Mouse (Mus musculus): ENCODE results near the gene Kirrel.

Kirrel gene

GRCm38 (mm10) chr3:87167621-87168020, 6.9 kb downstream of the Kirrel start:
- no peak for DNase-seq (ENCODE audit: low read depth, low spot score)

GRCm38 (mm10) chr3:87165291-87165881, 9.2 kb downstream of the Kirrel start:
- DNase-seq (ENCODE audit: low read depth, low spot score): no peak

- no peak for DNase-seq (ENCODE audit: low read depth, low spot score)
These were observed 10.3 kb downstream of the Kirrel start for GRCm38 (mm10) chr3:87164099-87164815.

GRCm38 (mm10) chr3:87163116-87163515, 11.4 kb downstream of the Kirrel start:
- no peak for DNase-seq (ENCODE audit: low read depth, low spot score)

GRCm38 (mm10) chr3:87162380-87162779, 12.2 kb downstream of the Kirrel start:
- no peak for DNase-seq (ENCODE audit: low read depth, low spot score)

GRCm38 (mm10) chr3:87161601-87162000, 12.9 kb downstream of the Kirrel start:
- DNase-seq (ENCODE audit: low read depth, low spot score): no peak

GRCm38 (mm10) chr3:87160819-87161509, 13.6 kb downstream of the Kirrel start:
- no peak for DNase-seq (ENCODE audit: low read depth, low spot score)

GRCm38 (mm10) chr3:87159190-87159589, 15.4 kb downstream of the Kirrel start:
- no peak for DNase-seq (ENCODE audit: low read depth, low spot score)

GRCm38 (mm10) chr3:87157767-87158291, 16.7 kb downstream of the Kirrel start:
- no peak for DNase-seq (ENCODE audit: low read depth, low spot score)

- DNase-seq (ENCODE audit: low read depth, low spot score): no peak
These were observed 17.2 kb downstream of the Kirrel start for GRCm38 (mm10) chr3:87157297-87157696.

GRCm38 (mm10) chr3:87154398-87155287, 19.9 kb downstream of the Kirrel start:
- no peak for DNase-seq (ENCODE audit: low read depth, low spot score)

- no peak for DNase-seq (ENCODE audit: low read depth, low spot score)
These were observed 21.5 kb downstream of the Kirrel start for GRCm38 (mm10) chr3:87153038-87153437.

GRCm38 (mm10) chr3:87152111-87152738, 22.3 kb downstream of the Kirrel start:
- no peak for DNase-seq (ENCODE audit: low read depth, low spot score)

- DNase-seq (ENCODE audit: low read depth, low spot score): no peak
These were observed 23.2 kb downstream of the Kirrel start for GRCm38 (mm10) chr3:87151294-87151826.

- DNase-seq (ENCODE audit: low read depth, low spot score): no peak
These were observed 23.8 kb downstream of the Kirrel start for GRCm38 (mm10) chr3:87150689-87151244.

GRCm38 (mm10) chr3:87150056-87150688, 24.4 kb downstream of the Kirrel start:
- no peak for DNase-seq (ENCODE audit: low read depth, low spot score)

- no peak for DNase-seq (ENCODE audit: low read depth, low spot score)
These were observed 25.1 kb downstream of the Kirrel start for GRCm38 (mm10) chr3:87149425-87149824.

GRCm38 (mm10) chr3:87144476-87145240, 29.9 kb downstream of the Kirrel start:
- no peak for DNase-seq (ENCODE audit: low read depth, low spot score)

GRCm38 (mm10) chr3:87140284-87140683, 34.3 kb downstream of the Kirrel start:
- no peak for DNase-seq (ENCODE audit: low read depth, low spot score)

All from WW6 (cell line).